Mouse (Mus musculus): Measurements from ENCODE around the gene Pced1b.

The Pced1b gene

DNA sequence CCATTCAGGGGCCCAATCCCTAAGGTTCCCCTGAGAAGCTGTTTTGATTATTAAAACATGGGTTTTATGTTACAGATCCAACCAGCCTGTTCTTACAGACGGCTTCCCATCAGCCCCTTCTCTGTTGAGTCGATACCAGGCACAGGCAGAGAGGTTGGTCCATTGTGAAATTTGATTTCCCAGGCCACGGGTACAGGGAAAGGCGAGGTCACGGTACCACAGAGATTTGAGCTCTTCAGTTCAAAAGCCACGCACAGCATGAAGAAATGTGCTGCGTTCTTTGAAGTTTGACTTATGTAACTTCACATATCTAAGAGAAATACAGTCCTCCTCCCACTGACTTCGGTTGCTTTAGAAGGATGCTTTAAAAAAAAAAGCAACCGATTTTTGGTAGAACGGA, 39.8 kb downstream of the Pced1b start:
- DNase-seq (ENCODE audit: low spot score in 2 of 2) = no peak

DNA sequence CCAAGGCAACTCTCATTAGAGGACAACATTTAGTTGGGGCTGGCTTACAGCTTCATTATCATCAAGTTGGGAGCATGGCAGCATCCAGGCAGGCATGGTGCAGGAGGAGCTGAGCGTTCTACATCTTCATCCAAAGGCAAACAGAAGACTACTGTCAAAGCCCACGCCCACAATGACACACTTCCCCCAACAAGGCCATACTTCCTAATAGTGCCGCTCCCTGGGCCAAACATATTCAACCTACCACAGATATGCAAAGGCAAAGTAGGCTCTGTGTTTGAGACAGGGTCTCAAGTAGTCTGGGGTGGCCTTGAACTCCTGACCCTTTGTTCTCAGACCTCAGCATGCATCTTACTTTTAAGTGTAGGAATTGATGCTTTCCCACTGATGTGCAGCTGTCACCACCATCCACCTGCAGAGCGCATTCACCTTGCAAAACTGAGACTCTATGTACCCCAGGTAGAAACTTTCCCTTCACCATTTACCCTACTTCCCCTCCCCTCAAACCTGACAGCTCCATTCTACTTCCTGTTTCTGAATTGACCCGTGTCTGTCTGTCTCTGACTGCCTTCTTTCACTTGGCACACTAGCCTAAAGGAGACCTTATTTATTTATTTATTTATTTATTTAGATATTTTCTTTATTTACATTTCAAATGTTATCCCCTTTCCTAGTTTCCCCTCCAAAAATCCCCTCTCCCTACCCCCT, 40.7 kb downstream of the Pced1b start:
- no peak for DNase-seq (ENCODE audit: low spot score in 2 of 2)

DNA sequence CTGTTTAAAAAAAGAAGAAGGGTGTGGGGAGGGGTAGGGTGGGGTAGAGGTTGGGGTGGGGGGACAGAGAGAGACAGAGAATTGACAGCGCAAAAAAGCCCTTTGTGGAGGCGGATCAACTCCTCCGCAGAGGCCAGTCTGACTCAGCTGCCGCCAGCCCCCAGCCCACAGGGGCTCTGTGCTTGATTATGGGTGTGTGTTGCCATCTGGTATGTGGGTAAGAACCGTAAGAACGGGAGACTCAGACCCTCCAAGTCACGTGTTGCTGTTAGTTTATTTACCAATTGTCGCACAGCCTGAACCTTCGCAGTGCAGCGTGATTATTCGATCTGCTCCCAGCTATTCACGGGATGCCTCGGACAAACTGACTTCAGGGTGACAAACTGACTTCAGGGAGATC, 41.8 kb downstream of the Pced1b start:
- no peak for DNase-seq (ENCODE audit: low spot score in 2 of 2)

DNA sequence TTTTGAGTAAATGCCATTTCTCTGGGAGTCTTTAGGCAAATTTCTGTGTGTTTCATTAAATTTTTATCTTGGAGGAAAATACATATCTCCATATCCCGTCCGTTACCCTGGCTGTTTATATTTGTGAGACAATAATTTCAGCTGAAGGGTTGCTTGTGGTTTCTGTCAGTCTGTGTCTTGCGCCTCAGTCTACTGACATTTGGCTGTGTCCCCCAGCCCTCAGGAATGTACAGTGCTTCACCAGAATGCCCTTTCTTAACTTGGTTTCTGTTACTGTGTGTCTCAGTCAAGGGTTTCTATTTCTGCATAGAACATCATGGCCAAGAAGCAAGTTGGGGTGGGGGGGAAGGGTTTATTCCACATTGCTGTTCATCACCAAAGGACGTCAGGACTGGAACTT, 42.3 kb downstream of the Pced1b start:
- no peak for DNase-seq (ENCODE audit: low spot score in 2 of 2)

DNA sequence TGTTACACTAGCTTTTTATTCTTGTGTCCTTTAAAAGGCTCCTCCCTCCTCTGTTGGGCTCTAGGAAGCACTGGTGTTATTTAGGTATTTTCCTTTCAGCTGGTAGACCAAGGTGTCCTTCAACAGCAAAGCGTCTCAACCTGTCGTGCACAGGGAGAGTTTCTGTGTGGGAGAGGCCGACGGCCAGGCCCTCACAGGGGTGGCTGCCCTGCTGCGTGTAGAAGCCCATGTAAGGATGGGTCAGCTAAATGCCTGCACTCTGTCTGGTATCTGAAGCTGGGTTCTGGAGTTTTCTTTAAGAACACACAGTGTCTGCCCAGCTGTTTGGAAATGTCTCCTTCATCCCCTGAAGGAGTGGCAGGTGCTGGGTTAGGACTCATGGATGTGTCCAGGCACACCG, 43.4 kb downstream of the Pced1b start:
- DNase-seq (ENCODE audit: low spot score in 2 of 2) = no peak

DNA sequence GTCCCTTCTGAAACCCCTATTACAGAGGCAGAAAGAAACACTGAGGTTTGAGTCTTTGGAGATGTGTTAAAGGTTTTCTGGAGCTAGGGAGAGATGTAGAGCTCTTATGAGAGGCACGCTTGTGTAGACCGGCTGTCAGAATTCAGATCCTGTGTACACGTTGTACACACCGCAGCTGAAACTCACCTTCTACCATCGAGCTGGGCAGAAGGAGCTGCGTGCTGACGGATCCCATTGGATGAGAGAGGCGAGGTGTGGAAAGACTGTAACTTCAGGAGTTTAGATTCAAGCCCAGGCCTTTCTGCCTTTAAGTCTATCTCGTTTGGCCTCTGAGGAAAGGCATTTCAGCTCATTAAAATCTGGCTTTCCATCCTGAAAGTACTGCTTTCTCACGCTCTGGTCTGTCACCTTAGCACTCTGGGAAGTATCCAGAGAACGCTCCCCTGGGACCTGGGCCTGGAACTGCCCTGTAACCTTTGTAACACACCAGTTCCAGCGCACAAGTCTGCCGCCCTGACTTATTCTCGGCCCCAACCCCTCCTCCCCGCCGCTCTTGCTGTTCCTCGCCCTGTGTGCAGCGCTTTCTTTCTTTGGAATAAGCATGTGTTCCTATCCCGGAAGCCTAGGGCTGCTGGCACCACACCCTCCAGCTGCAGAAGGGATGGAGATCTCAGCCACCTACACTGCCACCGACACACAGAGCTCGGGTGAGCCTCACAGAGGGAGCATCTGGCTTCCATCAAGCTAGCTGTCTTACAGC, 44.6 kb downstream of the Pced1b start:
- no peak for DNase-seq (ENCODE audit: low spot score in 2 of 2)

DNA sequence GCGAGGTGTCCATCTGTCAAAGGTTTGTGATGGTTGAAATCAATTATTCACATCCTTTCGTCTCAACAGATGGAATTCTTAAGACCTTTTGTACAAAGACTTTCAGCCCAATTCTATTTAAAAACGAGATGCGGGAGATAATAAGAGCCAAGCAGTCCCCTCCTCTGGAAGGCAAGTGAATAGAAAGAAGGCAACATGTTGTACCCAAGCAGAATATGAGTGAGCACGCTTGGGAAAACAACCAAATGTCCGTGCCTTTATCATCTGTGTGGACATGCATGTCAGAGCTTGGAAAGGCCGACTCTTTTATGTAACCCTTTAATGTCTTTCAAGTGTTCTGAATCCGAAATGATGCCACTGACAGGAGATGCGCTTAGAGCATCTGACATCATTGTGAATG, 61.0 kb downstream of the Pced1b start:
- no peak for DNase-seq (ENCODE audit: low spot score in 2 of 2)

DNA sequence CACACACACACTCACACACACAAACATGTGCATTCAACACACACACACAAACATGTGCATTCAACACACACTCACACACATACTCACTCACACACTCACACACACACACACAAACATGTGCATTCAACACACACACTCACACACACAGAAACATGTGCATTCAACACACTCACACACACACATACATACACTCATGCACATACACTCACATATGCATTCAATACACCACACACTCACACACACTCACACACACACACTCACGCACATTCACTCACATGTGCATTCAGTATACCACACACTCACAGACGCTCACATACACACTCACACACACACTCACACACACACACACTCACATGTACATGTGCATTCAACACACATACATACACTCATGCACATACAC, 62.6 kb downstream of the Pced1b start:
- no peak for DNase-seq (ENCODE audit: low spot score in 2 of 2)

DNA sequence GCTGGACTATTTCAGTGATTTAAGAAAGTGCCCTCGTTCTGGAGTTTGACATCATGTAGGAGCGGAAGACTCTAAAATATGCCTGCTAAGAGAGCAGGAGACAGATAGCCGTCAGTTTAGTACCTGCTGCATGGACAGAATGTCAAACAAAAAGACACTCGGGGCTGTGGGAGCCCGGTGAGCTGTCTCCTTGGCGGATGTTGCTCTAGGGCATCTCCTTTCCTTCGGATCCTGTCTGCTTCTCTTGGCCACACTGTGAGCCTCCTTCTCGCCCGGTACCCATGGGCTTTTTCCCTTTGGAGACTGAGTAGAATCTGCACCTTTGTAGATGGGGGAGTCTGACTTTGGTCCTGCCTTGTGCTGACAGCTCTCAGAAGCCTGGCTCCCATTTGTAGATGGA, 63.3 kb downstream of the Pced1b start:
- no peak for DNase-seq (ENCODE audit: low spot score in 2 of 2)

DNA sequence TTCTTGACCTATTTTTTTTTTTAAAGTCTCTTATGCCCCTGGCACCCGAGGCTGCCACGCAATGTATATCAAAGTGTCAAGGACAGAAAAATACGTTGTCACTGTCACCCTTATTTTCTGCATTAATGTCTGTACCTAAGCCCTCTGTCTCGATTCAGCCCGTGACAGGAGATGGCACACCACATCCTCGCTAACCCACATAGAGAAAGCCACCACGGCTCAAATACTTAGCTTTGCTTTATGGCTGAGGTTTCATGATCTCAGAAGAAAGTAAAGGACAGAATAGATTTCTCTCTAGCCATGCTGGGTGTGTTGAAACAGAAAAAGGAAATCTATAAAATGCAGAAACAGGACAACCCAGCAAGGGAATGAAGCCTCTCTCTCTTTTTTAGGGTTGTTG, 64.3 kb downstream of the Pced1b start:
- DNase-seq (ENCODE audit: low spot score in 2 of 2) = no peak

DNA sequence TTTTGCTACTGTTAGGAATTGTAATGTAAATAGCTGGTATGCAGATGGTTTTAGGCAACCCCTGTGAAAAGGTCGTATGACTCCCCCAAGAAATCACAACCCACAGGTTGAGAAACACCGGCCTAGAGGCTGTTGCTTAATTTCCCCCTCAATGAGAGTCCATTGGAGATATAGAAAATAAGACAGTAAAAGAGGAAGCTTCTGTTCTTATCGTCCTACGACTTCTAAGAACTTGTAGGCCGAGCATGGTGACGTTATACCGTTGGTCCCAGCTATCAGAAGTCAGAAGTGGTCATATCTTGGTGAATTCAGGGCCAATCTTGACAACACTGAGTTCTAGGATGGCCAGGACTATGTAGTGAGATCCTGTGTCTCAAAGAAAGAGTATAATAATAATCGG, 65.0 kb downstream of the Pced1b start:
- no peak for DNase-seq (ENCODE audit: low spot score in 2 of 2)

DNA sequence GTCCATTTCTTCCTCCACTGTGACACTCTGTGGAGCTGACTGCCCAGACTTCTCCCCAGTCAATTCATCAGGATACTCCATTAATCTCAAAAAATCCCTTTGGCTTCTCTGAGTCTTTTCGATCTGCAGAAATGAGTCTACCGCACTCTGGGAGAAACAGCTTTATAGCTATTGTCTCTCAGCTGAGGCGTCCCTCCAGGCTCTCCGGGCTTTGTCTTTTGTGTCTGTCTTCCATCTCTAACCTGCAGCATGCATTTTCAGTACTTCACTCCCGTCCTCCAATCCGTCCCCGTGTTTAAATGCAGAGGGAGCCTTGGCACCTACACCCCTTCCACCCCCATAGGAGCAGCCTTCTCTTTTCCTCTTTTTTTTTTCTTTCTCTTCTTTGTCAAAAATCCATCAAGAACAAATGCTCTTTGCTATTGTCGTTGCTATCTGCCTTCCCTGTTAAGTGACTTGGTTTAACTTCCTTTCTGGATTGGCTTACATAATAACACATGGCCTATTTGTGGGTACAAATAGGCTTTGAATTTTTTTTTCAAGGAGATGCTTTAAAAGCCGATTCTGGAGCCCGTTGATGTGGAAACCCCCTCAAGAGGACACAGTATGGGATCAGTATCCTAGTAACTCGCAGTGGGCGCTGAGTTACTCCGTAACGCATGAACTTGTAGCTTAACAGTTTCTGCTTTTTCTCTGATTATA, 68.0 kb downstream of the Pced1b start:
- DNase-seq (ENCODE audit: low spot score in 2 of 2) = no peak

DNA sequence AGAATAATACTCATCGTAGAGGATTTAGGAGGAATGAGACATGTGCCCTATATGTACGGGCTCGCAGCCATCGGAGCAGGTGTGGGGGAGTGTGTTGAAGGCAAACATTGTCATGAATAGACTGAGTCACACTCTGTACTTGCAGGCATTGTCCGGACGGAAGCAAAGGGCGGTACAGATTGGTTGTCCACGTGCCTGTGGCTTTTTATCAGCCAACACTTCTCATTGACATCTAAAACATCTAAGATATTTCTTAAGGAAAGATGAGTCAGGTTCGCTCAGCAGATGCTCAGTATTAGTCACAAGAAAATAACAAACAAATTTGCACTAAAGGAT, 68.5 kb downstream of the Pced1b start:
- DNase-seq (ENCODE audit: low spot score in 2 of 2) = no peak

DNA sequence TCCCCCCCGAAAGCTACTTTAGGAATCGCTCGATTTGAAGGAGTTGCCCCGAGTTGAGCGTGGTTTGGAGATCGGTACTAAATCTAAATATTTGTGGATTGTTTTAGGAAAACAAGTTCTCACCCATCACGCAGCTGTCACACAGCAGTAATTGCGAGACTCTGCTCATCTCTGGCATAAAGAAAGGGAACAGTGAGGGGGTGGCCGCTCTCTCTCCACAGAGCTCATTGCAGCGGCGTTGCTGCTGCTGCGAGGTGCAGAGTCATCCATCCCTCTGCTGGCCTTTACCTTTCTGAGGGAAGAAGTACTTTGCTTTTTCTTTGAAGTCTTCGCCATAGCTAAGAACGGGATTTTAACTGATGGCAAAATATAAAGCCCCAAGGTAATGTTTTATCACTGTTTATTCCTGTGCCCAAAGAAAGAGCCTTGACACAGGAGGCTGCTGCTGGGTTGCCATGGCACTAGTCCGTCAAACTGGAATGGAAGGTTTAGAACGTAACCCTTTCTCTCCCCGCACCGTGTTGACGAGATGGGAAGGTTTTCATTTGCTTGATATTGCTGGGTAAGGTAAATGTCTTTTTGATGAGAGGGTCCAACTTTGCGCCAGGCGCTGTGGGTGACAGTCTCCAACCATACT, 71.6 kb downstream of the Pced1b start:
- no peak for DNase-seq (ENCODE audit: low spot score in 2 of 2)

DNA sequence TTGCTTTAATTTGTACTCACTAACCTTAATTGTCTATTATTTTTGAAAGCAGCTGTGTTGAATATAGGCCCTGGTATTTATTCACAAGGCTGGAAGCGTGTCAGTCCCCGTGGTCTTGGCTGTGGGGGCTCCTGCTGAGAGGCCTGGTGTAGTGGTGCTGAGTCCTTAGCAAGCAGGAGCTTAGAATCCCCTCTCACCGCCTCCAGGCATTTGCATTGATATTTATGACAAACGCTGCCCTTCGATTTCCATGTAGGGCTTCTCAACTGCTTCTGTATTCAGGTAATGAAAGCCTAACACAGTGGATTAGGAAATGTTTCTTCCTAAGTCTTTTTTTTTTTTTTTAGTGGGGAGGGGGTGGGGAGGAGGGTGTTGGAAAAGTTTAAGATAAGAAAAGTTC, 75.9 kb downstream of the Pced1b start:
- no peak for DNase-seq (ENCODE audit: low spot score in 2 of 2)

DNA sequence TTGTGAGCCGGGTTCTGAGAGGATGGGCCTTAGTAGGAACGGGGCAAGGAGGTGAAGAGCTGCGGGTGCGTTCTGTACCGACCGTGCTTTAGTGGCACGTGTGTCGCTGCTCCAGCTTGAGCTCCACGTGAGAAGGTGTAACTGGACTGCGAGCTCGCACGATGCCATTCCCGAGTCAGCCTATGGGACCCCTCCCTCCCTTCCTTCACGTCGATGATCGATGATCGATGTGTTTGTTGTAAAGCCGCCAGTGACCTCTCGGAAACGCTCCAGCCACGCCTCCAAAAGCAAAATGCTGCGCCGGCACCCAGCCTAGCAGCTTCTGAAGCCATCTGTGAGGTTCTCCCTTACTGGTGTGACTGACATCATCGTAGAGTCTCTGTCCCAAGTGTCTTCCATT, 76.6 kb downstream of the Pced1b start:
- DNase-seq (ENCODE audit: low spot score in 2 of 2) = no peak

DNA sequence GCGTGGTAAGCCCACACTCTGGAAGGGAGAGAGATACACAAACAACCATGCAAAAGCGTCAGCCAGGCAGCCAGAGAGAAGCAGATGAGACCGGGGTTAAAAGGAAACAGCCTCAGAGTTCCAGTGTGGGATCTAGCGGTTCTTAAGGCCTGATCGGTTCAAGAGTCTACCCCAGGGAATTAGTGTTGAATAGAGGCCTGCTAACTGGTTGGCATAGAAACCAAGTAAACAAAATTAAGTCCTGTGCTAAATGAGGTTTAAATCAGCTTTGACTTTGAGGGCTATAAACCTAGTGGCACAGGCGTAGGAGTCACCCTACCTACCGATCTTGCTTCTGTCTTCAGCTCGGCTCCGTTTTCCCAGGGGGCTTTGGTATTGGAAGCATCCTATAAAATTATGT, 77.4 kb downstream of the Pced1b start:
- DNase-seq (ENCODE audit: low spot score in 2 of 2) = no peak

DNA sequence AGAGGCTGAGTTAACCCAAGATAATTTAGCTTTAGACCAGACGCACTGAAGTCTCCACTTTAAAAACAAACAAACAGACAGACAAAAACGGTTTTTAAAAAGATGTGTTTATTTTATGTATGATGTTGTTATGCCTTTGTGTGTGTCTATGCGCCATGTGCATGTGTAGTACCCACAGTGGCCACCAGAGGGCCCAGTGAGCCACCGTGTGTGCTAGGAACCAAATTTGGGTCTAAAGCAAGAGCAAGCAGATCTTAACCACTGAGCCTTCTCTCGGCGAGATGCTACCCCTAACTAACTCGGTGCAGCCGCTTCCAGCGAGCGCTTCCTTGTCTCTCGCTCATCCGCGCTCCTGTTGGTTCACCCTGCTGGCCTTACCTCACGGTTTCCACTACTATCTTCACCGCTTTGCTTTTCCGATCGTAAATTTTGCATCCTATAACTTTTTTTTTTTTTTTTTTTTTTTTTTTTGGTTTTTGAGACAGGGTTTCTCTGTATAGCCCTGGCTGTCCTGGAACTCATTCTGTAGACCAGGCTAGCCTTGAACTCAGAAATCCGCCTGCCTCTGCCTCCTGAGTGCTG, 80.7 kb downstream of the Pced1b start:
- no peak for DNase-seq (ENCODE audit: low spot score in 2 of 2)

DNA sequence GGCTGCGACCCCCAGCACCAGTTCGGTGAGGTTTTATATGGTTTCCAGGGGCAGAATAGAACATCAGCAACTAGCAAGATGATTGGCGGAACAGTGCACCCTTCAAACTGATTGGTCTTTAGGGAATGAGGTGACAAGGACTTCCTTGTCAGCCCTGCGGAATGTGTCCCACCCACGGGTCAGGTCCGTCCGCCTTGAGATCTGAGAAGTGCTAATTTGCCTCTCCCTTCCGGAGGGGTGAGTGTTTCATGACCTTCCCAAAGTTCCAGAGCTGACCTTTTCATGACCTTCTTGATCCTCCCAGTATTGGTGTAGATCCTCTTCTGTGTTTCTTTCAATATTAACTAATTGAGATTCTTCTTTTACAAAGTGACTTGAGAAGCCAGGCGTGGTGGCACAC, 85.7 kb downstream of the Pced1b start:
- DNase-seq (ENCODE audit: low spot score in 2 of 2) = no peak

DNA sequence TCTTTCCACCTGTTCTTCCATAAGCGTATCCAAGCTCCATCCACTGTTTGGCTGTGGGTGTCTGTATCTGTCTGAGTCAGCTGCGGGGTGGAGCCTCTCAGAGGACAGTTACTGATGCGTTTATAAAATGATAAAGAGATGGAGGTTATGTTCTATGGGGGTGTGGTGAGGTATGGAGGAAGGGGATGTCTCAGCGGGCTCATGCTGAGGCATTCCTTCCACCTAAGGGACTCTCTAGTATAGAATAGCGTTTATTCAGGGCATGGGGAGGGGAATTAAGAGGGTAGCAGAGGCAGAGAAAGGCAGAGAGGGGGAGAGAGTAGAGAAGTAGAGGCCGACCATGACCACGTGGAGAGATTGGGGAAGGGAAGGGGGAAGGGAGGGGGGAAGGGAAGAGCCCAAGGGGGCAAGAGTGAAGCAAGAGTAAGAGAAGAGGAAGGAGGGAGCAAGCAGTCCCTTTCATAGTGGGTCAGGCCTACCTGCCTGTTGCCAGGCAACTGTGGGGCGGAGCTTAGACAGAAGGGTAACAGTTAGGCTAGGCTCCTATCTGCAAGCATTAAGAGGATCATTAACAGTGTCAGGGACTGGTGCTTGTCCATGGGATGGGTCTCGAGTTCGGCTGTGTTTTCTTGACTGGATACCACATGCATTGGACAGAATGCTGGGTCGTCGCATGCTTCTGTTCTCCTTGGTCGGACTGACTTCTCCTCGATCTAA, 90.9 kb downstream of the Pced1b start:
- DNase-seq (ENCODE audit: low spot score in 2 of 2) = no peak

DNA sequence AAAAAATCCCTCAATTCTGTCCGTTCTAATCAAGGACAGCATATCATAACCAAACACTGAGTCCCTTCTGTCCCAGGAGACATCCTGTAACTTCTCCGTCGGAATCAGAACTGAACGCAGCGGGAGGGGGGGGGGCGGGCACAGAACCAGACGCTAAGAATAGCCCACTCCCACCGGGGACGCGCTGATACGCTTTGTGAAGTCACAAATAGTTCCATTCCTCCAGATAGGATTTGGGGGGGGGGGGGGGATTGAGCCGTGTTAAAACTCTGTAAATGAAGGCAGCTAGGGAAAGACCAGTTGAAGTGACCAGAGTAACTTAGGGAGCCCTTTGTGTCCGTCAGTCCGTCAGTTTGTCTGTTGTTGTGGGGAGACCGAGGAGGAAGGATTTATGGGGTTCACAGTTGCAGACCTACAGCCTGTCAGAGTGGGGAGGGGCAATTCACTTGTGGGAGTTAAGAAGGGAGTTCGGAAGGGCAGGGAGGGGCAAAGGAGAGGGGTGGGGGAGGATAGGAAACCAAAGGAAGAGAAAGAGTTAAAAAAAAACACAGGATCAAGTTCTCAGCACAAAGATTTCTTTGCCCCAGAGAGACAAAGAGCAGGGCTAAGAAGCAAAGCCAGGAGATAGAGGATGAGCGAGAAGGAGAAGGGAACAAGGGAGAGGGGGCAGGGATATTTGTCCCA, 91.6 kb downstream of the Pced1b start:
- no peak for DNase-seq (ENCODE audit: low spot score in 2 of 2)

Measured in urinary bladder, postnatal 4 days (tissue).